Mouse (Mus musculus) embryo, embryonic 11 days (tissue): ENCODE measurements at regions not wholly inside any gene's neighbourhood (a gene's known extent, or its start where the extent isn't known, plus 50 kb on each side); places are given as distances from the start of the nearest gene placed in this dataset.

Experiments
- DNase-seq: peaks from one replicate; pipeline ENCODE4 v3.0.0-alpha.2; 2015

DNA sequence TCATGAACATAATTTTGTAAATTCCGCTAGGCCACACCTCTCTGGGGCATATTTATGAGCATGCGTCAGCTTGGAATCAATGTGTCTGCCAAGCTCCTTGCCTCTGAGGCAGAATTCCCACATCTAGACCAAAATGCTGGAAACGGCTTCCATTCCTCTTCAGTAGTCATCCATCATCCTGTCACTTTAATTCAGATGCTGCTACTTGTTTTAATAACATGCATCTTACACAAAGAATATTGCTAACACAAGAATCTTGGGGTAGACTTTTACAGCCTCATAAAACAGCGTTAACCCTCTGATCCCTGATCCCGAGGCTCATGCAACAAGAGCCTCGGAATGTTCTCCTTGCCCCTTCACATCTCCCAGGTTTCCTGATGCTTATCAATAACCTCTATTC lies 442.7 kb upstream of the Etaa1 start:
- peak; percentile 27 for DNase-seq

DNA sequence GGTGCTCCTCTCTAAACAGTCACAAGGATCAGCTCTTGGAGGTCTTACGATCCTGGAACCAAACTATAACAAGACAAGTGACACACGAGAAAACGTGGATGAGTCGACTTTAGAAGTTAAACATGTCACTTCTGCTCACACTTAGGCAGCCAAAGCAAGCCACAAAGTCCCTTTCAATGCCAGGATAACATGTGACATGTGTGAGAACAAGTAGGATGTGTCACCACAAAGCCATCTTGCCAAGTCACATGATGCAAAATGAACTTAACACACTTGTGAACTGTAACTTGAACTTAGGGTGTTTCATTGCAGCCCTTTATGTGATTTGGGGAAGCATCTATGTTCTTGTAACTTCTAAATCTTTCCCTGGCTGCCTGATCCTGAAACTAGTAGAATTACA lies 442.0 kb upstream of the Etaa1 start:
- DNase-seq: no peak

DNA sequence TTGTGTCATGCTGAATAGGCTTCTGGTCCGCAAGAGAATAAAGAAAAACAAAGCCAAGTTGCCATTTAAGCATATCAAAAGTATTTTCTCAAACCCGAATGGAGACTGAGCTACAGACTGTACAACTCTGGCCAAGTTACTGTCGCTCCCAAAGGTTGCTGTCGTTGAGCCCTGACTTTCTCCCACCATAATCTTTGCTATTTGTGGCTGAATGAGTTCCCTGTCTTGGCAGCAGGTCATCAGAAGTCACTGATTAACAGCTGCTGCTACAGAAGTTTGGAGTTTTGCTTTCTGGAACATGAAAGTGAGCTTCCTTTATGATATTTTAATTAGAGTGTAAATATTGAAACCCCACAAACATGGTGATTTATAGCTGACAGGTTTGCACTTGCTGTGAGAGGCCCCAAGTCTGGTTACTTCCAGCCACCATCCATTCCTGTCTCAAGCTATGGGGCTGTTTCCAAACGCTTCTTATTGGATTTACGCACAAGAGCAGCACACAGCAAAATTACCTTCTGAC lies 419.2 kb upstream of the Etaa1 start:
- no peak for DNase-seq

GRCm38 (mm10) chr11:18371304-18371703 lies 417.6 kb upstream of the Etaa1 start:
- peak; percentile 7 for DNase-seq

DNA sequence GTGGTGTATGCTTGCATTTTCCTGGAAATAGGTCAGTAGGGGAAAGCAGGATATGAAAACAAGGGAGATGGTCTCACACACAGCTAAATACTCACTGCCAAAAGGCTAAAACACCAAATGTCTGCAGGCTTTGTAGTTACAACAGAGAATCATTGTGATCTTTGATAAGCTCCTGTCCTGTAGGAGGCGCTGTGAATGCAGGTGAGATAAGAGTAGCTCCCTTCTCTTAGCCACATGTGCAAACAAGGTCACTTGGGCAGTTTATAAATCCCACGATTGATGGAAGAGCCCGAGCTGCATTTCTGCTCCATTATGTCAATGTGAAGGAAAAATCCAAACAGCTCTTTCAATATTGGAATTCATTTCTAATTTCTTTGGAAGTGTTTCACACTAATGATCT lies 417.2 kb upstream of the Etaa1 start:
- peak; percentile 35 for DNase-seq

DNA sequence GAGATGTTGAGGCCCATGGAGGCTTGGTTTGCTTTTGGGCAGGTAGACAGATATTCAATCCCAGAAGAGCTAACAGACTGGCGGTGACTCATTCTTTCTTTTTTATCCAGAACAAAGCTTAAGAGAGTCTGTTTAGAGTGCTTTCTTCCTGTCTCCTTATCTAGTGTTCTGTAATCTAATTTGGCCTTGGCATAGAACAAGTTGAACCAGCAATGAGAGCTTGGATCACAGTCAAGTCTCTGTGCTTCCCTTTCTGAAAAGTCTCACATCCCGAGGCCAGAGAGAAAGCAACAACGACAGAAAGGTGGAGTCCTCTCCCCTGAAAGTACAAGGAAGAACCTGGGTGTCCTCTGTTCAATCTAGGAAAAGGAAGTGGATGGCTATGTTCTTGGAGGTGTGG lies 401.2 kb upstream of the Etaa1 start:
- DNase-seq: no peak

GRCm38 (mm10) chr11:18354156-18354555 lies 400.5 kb upstream of the Etaa1 start:
- no peak for DNase-seq

DNA sequence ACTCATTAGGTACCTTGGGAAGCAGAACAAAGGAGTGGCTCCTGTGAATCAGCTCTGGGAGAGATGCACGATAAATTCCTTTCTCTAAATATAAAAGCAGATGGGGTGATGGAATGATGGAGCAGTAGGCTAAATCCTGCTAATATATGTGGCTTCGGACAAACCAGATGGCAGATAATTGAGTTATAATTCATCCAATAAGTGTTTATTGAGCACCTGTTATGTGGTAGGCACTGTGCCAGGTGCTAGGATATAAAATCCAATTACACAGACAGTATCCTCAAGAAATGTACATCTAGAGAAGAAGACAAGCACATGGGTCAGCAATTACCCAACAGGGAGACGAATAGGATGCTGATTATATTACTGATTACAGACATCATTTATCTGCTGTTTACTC lies 394.2 kb upstream of the Etaa1 start:
- DNase-seq: no peak

- DNase-seq: no peak
These were observed 360.0 kb upstream of the Etaa1 start for GRCm38 (mm10) chr11:18313510-18314301.

DNA sequence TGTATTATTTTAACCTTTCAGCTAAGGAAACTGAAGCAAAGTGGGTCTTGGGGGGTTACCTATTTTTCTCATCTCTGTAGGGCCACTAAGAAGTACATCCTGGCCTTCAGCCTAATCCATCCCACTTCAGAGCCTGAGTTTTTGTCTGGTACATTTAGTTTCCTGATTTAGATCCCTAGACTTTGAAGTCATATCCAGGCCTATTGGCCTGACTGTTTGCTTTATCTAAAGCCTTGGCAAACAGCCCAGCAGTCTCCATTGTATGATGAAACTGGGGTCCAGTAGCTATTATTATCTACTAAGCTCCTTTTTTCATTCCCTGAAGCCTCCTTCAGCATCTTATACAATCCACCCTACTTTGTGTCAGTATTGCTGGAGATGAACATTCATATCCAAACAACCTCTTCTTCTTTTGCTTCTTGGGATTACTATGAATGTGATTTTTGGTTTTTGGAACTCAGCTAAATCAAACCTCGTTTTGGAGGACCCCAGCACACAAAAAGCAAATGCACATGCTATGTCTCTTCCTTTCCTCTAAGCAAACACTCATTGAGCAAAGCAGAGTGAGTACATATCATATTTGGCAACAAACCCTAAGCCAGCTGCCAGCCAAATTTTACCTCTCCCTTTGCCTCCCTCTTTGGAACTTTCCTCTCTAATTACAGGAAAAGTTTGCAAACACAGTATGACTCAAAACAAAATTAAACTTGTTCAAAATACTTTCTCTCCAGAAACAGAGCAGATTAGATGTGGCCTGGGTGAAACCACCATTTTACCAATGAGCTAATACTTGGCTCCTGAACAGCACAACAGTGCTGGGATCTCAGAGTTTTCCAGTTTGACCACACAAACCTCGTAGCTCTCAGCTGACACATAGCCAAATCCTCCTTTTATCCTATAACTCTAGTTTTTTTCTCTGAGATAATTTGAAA lies 342.8 kb upstream of the Etaa1 start:
- no peak for DNase-seq

GRCm38 (mm10) chr11:18278585-18279136 lies 325.0 kb upstream of the Etaa1 start:
- peak; percentile 18 for DNase-seq

DNA sequence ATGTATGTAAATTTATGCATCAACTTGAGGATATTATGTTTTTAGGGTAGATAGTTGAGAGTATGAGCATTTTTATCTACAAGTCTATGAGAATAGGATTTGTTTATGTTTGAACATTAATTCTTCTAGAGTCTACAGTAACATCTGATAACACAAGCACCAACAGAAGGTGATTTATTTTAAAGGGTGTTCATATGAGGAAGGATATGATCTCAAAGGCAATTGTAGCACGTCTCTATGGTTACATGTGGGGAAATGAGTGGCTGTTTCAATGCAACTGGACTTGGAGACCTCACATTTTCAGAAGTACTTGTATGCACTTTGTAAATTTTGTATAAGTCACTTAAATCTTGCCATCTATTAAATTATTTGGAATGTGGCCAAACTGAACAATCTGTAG lies 318.7 kb upstream of the Etaa1 start:
- DNase-seq: no peak

- DNase-seq: no peak
These were observed 312.5 kb upstream of the Etaa1 start for GRCm38 (mm10) chr11:18266161-18266560.

- DNase-seq: no peak
These were observed 309.2 kb upstream of the Etaa1 start for GRCm38 (mm10) chr11:18262901-18263300.

- peak; percentile 65 for DNase-seq
These were observed 295.6 kb upstream of the Etaa1 start for GRCm38 (mm10) chr11:18249236-18249635.

GRCm38 (mm10) chr11:18216762-18217161 lies 263.1 kb upstream of the Etaa1 start:
- no peak for DNase-seq

- DNase-seq: no peak
These were observed 219.4 kb upstream of the Etaa1 start for GRCm38 (mm10) chr11:18173028-18173427.

DNA sequence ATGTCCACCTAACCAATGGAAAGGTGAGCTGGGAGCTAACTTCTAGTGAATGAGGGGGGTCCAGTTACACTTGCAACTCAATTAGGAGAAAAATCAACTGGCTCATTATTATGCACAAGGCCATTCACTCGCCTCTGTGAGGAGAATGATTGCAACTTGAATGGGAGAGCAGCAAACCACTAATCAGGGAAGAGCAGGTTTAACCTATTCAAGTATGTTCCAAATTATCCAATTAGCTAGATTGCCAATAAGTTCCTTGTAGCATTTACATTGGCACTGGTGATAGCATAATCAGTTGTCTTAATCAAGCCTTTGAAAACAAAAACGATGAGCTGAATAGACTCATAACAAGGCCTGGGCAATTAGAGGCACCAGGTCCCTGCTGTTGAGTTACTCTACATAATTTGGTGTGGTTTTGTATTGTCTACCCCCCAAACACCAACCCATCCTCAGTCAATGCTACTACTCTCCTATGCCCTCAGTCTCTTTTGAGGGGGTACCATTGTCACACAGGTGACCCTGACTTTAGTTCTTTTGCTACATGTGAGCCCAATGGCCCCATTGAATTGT lies 217.6 kb upstream of the Etaa1 start:
- no peak for DNase-seq

- DNase-seq: no peak
These were observed 212.1 kb upstream of the Etaa1 start for GRCm38 (mm10) chr11:18165609-18166347.

- DNase-seq: no peak
These were observed 210.3 kb upstream of the Etaa1 start for GRCm38 (mm10) chr11:18164025-18164423.

- no peak for DNase-seq
These were observed 209.7 kb upstream of the Etaa1 start for GRCm38 (mm10) chr11:18163156-18164024.
